Mouse (Mus musculus) bone marrow, adult 2 months (tissue): ENCODE data around the gene Cxcl17.

ENCODE experiments used
- CTCF ChIP-seq: fragments of 200-500 bp; IDR thresholded peaks from 2 replicates; pipeline ENCODE4 v1.5.1; 2011; ENCODE audit warnings: low read length, control low read depth; ENCODE audit not compliant: control insufficient read depth, insufficient read depth
- POLR2A ChIP-seq: fragments of 200-500 bp; IDR thresholded peaks from 2 replicates; pipeline ENCODE4 v1.6.1; 2011; ENCODE audit warnings: low read depth, mild to moderate bottlenecking, control low read depth, low read length, borderline replicate concordance; ENCODE audit not compliant: control insufficient read depth

DNA sequence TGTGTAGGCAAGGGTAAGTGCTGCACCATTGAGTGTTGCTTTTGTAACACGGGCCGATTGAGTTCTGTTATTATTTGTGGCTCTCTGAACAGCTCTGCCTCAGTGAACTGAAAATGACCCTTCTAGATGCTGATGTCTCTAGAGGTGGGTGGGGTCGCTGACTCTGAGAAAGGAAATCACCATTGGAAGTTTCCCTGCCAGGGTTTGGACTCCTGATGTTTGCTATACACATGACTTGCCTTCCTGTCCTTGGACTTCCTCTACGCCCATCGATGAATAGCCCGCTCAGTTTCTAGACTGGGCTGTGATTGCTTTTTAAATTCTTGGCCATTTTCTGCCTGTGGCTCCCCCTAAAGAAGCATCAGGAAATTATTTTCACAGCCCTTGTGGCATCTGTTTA, 23.5 kb upstream of the Cxcl17 start:
- TF ChIP-seq CTCF (no peak), POLR2A (no peak)
